14 mouse cellular contexts compared by ENCODE assay signal in the genomic region with DNA sequence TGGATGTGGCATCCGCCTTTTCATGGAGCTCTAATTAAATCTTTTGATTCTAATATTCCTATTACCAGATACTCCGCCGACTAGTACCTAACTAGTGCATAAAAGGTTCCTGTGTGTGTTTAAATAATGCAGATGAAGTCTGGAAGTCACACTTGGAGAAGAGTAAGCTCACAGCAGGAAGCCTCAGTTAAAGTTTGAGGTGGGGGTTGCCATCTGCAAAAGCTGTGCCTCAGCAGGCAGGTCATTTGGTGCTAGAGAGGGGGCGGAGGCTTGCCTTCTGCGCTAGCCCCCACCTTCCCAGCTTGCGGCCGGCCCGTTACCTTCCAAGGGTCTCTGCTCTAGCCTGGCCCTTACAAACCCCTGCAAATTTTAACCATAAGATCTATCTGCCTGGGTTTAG.
"Had no signal": no experiment of that assay in that cellular context is flagged by ENCODE, and none has a peak within 500 bp of the region (broad histone marks: within the 10 kb centered on the region; RNA-seq: fewer than 3 reads in every experiment).

No protein-coding gene starts in this region.

- DNase-seq: kidney, adult 18-20 months; layer of hippocampus, postnatal 36 days; liver, embryonic 13.5 days; lung, adult 2 months; right cerebral cortex, adult 18-20 months; right cerebral cortex, postnatal 14 days; thymus, postnatal 25 days had no signal

- H3K4me1 ChIP-seq: midbrain, embryonic 12.5 days; stomach, embryonic 15.5 days had no signal

- H3K27ac ChIP-seq: limb, embryonic 12.5 days; limb, embryonic 15.5 days; liver, embryonic 13.5 days; midbrain, embryonic 12.5 days; neural tube, embryonic 12.5 days; stomach, embryonic 15.5 days had no signal

- H3K4me2 ChIP-seq: limb, embryonic 12.5 days; limb, embryonic 15.5 days; liver, embryonic 13.5 days; midbrain, embryonic 12.5 days; neural tube, embryonic 12.5 days; stomach, embryonic 15.5 days had no signal

- ATAC-seq: inflammation-experienced regulatory T-cells, adult 6 months; intestine, embryonic 16.5 days had no signal

- H3K9ac ChIP-seq: limb, embryonic 12.5 days; limb, embryonic 15.5 days; liver, embryonic 13.5 days; midbrain, embryonic 12.5 days; neural tube, embryonic 12.5 days; stomach, embryonic 15.5 days had no signal

- H3K4me3 ChIP-seq: limb, embryonic 12.5 days; limb, embryonic 15.5 days; liver, embryonic 13.5 days; midbrain, embryonic 12.5 days; neural tube, embryonic 12.5 days; stomach, embryonic 15.5 days had no signal

- H3K27me3 ChIP-seq: limb, embryonic 12.5 days; limb, embryonic 15.5 days; liver, embryonic 13.5 days; midbrain, embryonic 12.5 days; neural tube, embryonic 12.5 days; stomach, embryonic 15.5 days had no signal

- H3K9me3 ChIP-seq: limb, embryonic 12.5 days; limb, embryonic 15.5 days; liver, embryonic 13.5 days; midbrain, embryonic 12.5 days; neural tube, embryonic 12.5 days; stomach, embryonic 15.5 days had no signal
